Mouse (Mus musculus) adipose tissue, adult 10 weeks (tissue): ENCODE measurements around the gene D630023F18Rik. TPM values are rescaled to one million over a fixed set of nuclear protein-coding genes. Genes with fewer than 3 reads are reported as not detected.

Experiments
- polyA plus RNA-seq: library from polyadenylated mRNA; stranded (reverse); fragments of 350-450 nt; fragmentation: Illumina TruSeq; extraction: RNeasy Lipid Tissue Mini Kit (QIAGEN cat#74804); gene quantifications from one replicate; pipeline ENCODE4 v1.2.3, GENCODE M21; 2014; ENCODE audit warnings: low read depth, low replicate concordance

D630023F18Rik gene
- not detected for polyA plus RNA-seq

GRCm38 (mm10) chr1:65122574-65123372 is at the start of gene D630023F18Rik:
Gene D630023F18Rik, minus strand, starts transcription at chr1:65123214.

GRCm38 (mm10) chr1:65119438-65119837 is 3.6 kb downstream of the D630023F18Rik start, which contains the start of gene Gm28845:
Gene Gm28845, minus strand, starts transcription at chr1:65119558.

GRCm38 (mm10) chr1:65103273-65103672 is 19.7 kb downstream of the D630023F18Rik start, which contains the start of gene Cryga:
Gene Cryga, minus strand, starts transcription at chr1:65103373.

GRCm38 (mm10) chr1:65082188-65082587 is 40.8 kb downstream of the D630023F18Rik start, which contains the start of gene Crygb:
Gene Crygb, minus strand, starts transcription at chr1:65082288.

GRCm38 (mm10) chr1:65073589-65073988 is 49.4 kb downstream of the D630023F18Rik start, which contains the start of gene Crygc:
Gene Crygc, minus strand, starts transcription at chr1:65073689.

GRCm38 (mm10) chr1:65063352-65063751 is 59.7 kb downstream of the D630023F18Rik start, which contains the start of gene Crygd:
Gene Crygd, minus strand, starts transcription at chr1:65063452.

Other genes with a start within 250 kb of the D630023F18Rik start
- 6.6 TPM for gene Plekhm3, start 166.4 kb downstream of the D630023F18Rik start, polyA plus RNA-seq
- gene Akr1cl, start 90.5 kb downstream of the D630023F18Rik start, polyA plus RNA-seq: 5.0 TPM
- not detected for gene Cryge, start 72.1 kb downstream of the D630023F18Rik start, polyA plus RNA-seq
- gene Crygd, start 59.8 kb downstream of the D630023F18Rik start, polyA plus RNA-seq: not detected
- not detected for gene Crygc, start 49.5 kb downstream of the D630023F18Rik start, polyA plus RNA-seq
- gene Crygb, start 40.9 kb downstream of the D630023F18Rik start, polyA plus RNA-seq: not detected
- gene Cryga, start 19.8 kb downstream of the D630023F18Rik start, polyA plus RNA-seq: not detected
- not detected for gene Gm28845, start 3.7 kb downstream of the D630023F18Rik start, polyA plus RNA-seq
- 106 TPM for gene Idh1, start 63.3 kb upstream of the D630023F18Rik start, polyA plus RNA-seq
- 10.2 TPM for gene Pikfyve, start 63.5 kb upstream of the D630023F18Rik start, polyA plus RNA-seq
- not detected for gene Pth2r, start 158.8 kb upstream of the D630023F18Rik start, polyA plus RNA-seq